Mouse (Mus musculus) heart, embryonic 15.5 days (tissue): ENCODE data around the gene Dstn. TPM values are rescaled to one million over a fixed set of nuclear protein-coding genes. Genes with fewer than 3 reads are reported as not detected.

Experiments used
- ATAC-seq: fragments of 200-750 bp; cut with Nextera tagmentation; replicated peaks from 2 replicates; pipeline ENCODE4 v1.8.0; 2017; ENCODE audit warnings: low read depth, moderate TSS enrichment; ENCODE audit not compliant: insufficient number of reproducible peaks, insufficient read depth, low FRiP score
- H3K27ac ChIP-seq: fragments of 300-500 bp; sonication (generic); 2 replicates; pipeline ENCODE4 v1.5.1; 2015; ENCODE audit warnings: mild to moderate bottlenecking, inconsistent platforms
- H3K27me3 ChIP-seq: fragments of 300-500 bp; sonication (generic); 2 replicates; pipeline ENCODE4 v1.6.1; 2015; ENCODE audit warnings: inconsistent platforms
- H3K36me3 ChIP-seq: fragments of 300-500 bp; sonication (generic); 2 replicates; pipeline ENCODE4 v1.6.1; 2015; ENCODE audit warnings: mild to moderate bottlenecking, inconsistent platforms
- H3K4me1 ChIP-seq: fragments of 300-500 bp; sonication (generic); replicated peaks from 2 replicates; pipeline ENCODE4 v1.6.1; 2015; ENCODE audit warnings: inconsistent platforms
- H3K4me2 ChIP-seq: fragments of 300-500 bp; sonication (generic); 2 replicates; pipeline ENCODE4 v1.6.1; 2015; ENCODE audit warnings: inconsistent platforms, mild to moderate bottlenecking, moderate library complexity
- H3K4me3 ChIP-seq: fragments of 300-500 bp; sonication (generic); 2 replicates; pipeline ENCODE4 v1.5.1; 2015; ENCODE audit warnings: mild to moderate bottlenecking, inconsistent platforms
- H3K9ac ChIP-seq: fragments of 300-500 bp; sonication (generic); 2 replicates; pipeline ENCODE4 v1.6.1; 2015; ENCODE audit warnings: mild to moderate bottlenecking, inconsistent platforms
- H3K9me3 ChIP-seq: fragments of 300-500 bp; sonication (generic); replicated peaks from 2 replicates; pipeline ENCODE4 v1.6.1; 2016; ENCODE audit warnings: inconsistent platforms
- WGBS: fragments of 180-500 bp; shearing (Covaris S2); methylation state at CpG from one replicate; pipeline ENCODE4 v1.1.7; 2015; ENCODE audit warnings: mixed read lengths; 5-methylcytosine and 5-hydroxymethylcytosine counted together
- polyA plus RNA-seq: library from polyadenylated mRNA; unstranded; fragments of >200 nt; fragmentation: Nextera tagmentation; extraction: Ambion mirVana; gene quantifications from 2 replicates; pipeline ENCODE4 v1.2.1, GENCODE M21; 2015

Gene Dstn
- polyA plus RNA-seq, 1 experiment from 2014 or later: 868 TPM

GRCm38 (mm10) chr2:143969260-143969659, 54.1 kb downstream of the Dstn start:
- H3K27me3 ChIP-seq: no peaks in the 10 kb centered on the region
- no peak overlapping the region for H3K4me3 ChIP-seq
- H3K9me3 ChIP-seq: no peaks in the 10 kb centered on the region
- no peak overlapping the region for H3K9ac ChIP-seq
- H3K4me2 ChIP-seq: no peak overlapping the region
- no peak overlapping the region for H3K27ac ChIP-seq
- 88% methylated on average over 7 of the region's 7 CpGs for WGBS
- ATAC-seq: no peak
- H3K36me3 ChIP-seq: peaks cover 90% of the 10 kb centered on the region
- no peaks in the 10 kb centered on the region for H3K4me1 ChIP-seq

- ATAC-seq: no peak
- H3K27me3 ChIP-seq: no peaks in the 10 kb centered on the region
- no peaks in the 10 kb centered on the region for H3K4me1 ChIP-seq
- no peak overlapping the region for H3K9ac ChIP-seq
- no peak overlapping the region for H3K4me2 ChIP-seq
- no peaks in the 10 kb centered on the region for H3K9me3 ChIP-seq
- no peak overlapping the region for H3K4me3 ChIP-seq
- H3K27ac ChIP-seq: no peak overlapping the region
- peaks cover 75% of the 10 kb centered on the region for H3K36me3 ChIP-seq
- 52% methylated on average over 2 of the region's 2 CpGs for WGBS
Measured at GRCm38 (mm10) chr2:143970841-143971240, 55.7 kb downstream of the Dstn start.

- Histone ChIP-seq H3K9ac (no peak overlapping the region), H3K36me3 (peaks cover 65% of the 10 kb centered on the region), H3K4me1 (no peaks in the 10 kb centered on the region), H3K9me3 (no peaks in the 10 kb centered on the region), H3K27ac (no peak overlapping the region), H3K4me2 (no peak overlapping the region), H3K27me3 (no peaks in the 10 kb centered on the region), H3K4me3 (no peak overlapping the region)
- ATAC-seq: no peak
- WGBS: 83% methylated on average over 2 of the region's 2 CpGs
Measured at GRCm38 (mm10) chr2:143971887-143972286, 56.8 kb downstream of the Dstn start.

GRCm38 (mm10) chr2:143973161-143973560, 58.0 kb downstream of the Dstn start:
- no peak for ATAC-seq
- WGBS: 91% methylated on average over 7 of the region's 7 CpGs
- Histone ChIP-seq H3K9ac (no peak overlapping the region), H3K27me3 (no peaks in the 10 kb centered on the region), H3K4me1 (no peaks in the 10 kb centered on the region), H3K4me2 (no peak overlapping the region), H3K4me3 (no peak overlapping the region), H3K27ac (no peak overlapping the region), H3K36me3 (peaks cover 53% of the 10 kb centered on the region), H3K9me3 (no peaks in the 10 kb centered on the region)

- peaks cover 32% of the 10 kb centered on the region for H3K36me3 ChIP-seq
- WGBS: 96% methylated on average over 5 of the region's 5 CpGs
- no peaks in the 10 kb centered on the region for H3K27me3 ChIP-seq
- no peak overlapping the region for H3K4me2 ChIP-seq
- no peaks in the 10 kb centered on the region for H3K9me3 ChIP-seq
- no peak overlapping the region for H3K27ac ChIP-seq
- H3K4me1 ChIP-seq: no peaks in the 10 kb centered on the region
- no peak overlapping the region for H3K9ac ChIP-seq
- no peak overlapping the region for H3K4me3 ChIP-seq
- no peak for ATAC-seq
Measured at GRCm38 (mm10) chr2:143975146-143975649, 60.1 kb downstream of the Dstn start.

- Histone ChIP-seq H3K27ac (no peak overlapping the region), H3K36me3 (peaks cover 7% of the 10 kb centered on the region), H3K4me3 (no peak overlapping the region), H3K9me3 (no peaks in the 10 kb centered on the region), H3K9ac (no peak overlapping the region), H3K4me2 (no peak overlapping the region), H3K27me3 (no peaks in the 10 kb centered on the region), H3K4me1 (peaks cover 8% of the 10 kb centered on the region)
- ATAC-seq: no peak
- 90% methylated on average over 8 of the region's 8 CpGs for WGBS
Measured at GRCm38 (mm10) chr2:143978444-143979147, 63.5 kb downstream of the Dstn start.

- Histone ChIP-seq H3K4me2 (no peak overlapping the region), H3K27me3 (no peaks in the 10 kb centered on the region), H3K9ac (no peak overlapping the region), H3K9me3 (no peaks in the 10 kb centered on the region), H3K4me1 (peaks cover 9% of the 10 kb centered on the region), H3K36me3 (peaks cover 4% of the 10 kb centered on the region; the same call in 1 of the 2 replicates), H3K4me3 (no peak overlapping the region), H3K27ac (no peak overlapping the region)
- WGBS: 24% methylated on average over 6 of the region's 6 CpGs
- ATAC-seq: no peak
Measured at GRCm38 (mm10) chr2:143980781-143981398, 65.8 kb downstream of the Dstn start.

GRCm38 (mm10) chr2:143982152-143982551, 67.0 kb downstream of the Dstn start:
- Histone ChIP-seq H3K27ac (no peak overlapping the region), H3K4me2 (no peak overlapping the region), H3K4me3 (no peak overlapping the region), H3K9ac (no peak overlapping the region), H3K9me3 (no peaks in the 10 kb centered on the region), H3K36me3 (peaks cover 9% of the 10 kb centered on the region; the same call in 1 of the 2 replicates), H3K4me1 (peaks cover 9% of the 10 kb centered on the region), H3K27me3 (no peaks in the 10 kb centered on the region)
- WGBS: 79% methylated on average over 4 of the region's 4 CpGs
- ATAC-seq: no peak

GRCm38 (mm10) chr2:143982901-143983300, 67.8 kb downstream of the Dstn start:
- Histone ChIP-seq H3K27ac (no peak overlapping the region), H3K27me3 (no peaks in the 10 kb centered on the region), H3K4me1 (peaks cover 9% of the 10 kb centered on the region), H3K4me2 (no peak overlapping the region), H3K4me3 (no peak overlapping the region), H3K9ac (no peak overlapping the region), H3K9me3 (no peaks in the 10 kb centered on the region), H3K36me3 (peaks cover 9% of the 10 kb centered on the region; the same call in 1 of the 2 replicates)
- ATAC-seq: no peak
- 41% methylated on average over 3 of the region's 3 CpGs for WGBS

GRCm38 (mm10) chr2:143983482-143983881, 68.4 kb downstream of the Dstn start:
- no peak overlapping the region for H3K4me2 ChIP-seq
- no peak overlapping the region for H3K9ac ChIP-seq
- H3K9me3 ChIP-seq: no peaks in the 10 kb centered on the region
- peaks cover 9% of the 10 kb centered on the region for H3K4me1 ChIP-seq
- H3K4me3 ChIP-seq: no peak overlapping the region
- no peak for ATAC-seq
- H3K36me3 ChIP-seq: peaks cover 9% of the 10 kb centered on the region; the same call in 1 of the 2 replicates
- no peak overlapping the region for H3K27ac ChIP-seq
- WGBS: 51% methylated on average over 2 of the region's 2 CpGs
- no peaks in the 10 kb centered on the region for H3K27me3 ChIP-seq

GRCm38 (mm10) chr2:143987485-143987884, 72.4 kb downstream of the Dstn start:
- Histone ChIP-seq H3K27ac (no peak overlapping the region), H3K27me3 (no peaks in the 10 kb centered on the region), H3K36me3 (peaks cover 9% of the 10 kb centered on the region; the same call in 1 of the 2 replicates), H3K4me1 (peaks cover 24% of the 10 kb centered on the region), H3K4me3 (no peak overlapping the region), H3K9ac (no peak overlapping the region), H3K4me2 (no peak overlapping the region), H3K9me3 (no peaks in the 10 kb centered on the region)
- 67% methylated on average over 2 of the region's 2 CpGs for WGBS
- ATAC-seq: no peak
